Mouse (Mus musculus) liver, embryonic 14.5 days (tissue): Measurements from ENCODE around the gene Cfap54. TPM values are rescaled to one million over a fixed set of nuclear protein-coding genes. Genes with fewer than 3 reads are reported as not detected.

Experiments
- ATAC-seq: fragments of 200-750 bp; cut with Nextera tagmentation; 2 replicates; pipeline ENCODE4 v1.8.0; 2017; ENCODE audit warnings: moderate number of reproducible peaks, mild to moderate bottlenecking, moderate library complexity; ENCODE audit not compliant: insufficient read depth
- DNase-seq, 3 experiments: peaks; one replicate each; pipeline ENCODE4 v3.0.0-alpha.2; 2012 to 2013; ENCODE audit warnings: low read depth in 3 of 3, low spot score in 3 of 3
- H3K27ac ChIP-seq: fragments of 300-500 bp; sonication (generic); 2 replicates; pipeline ENCODE4 v1.5.1; 2014; ENCODE audit warnings: moderate library complexity, mild to moderate bottlenecking, control low read depth, inconsistent platforms
- H3K27me3 ChIP-seq: fragments of 300-500 bp; sonication (generic); 2 replicates; pipeline ENCODE4 v1.6.1; 2014; ENCODE audit warnings: mild to moderate bottlenecking, low read length, moderate library complexity; ENCODE audit not compliant: control insufficient read depth, insufficient read depth
- H3K36me3 ChIP-seq: fragments of 300-500 bp; sonication (generic); replicated peaks from 2 replicates; pipeline ENCODE4 v1.6.1; 2014; ENCODE audit warnings: low read depth; ENCODE audit not compliant: control insufficient read depth, insufficient read depth
- H3K4me1 ChIP-seq, 2 experiments: fragments of 200-500 bp in 1 of 2; fragments of 300-500 bp in 1 of 2; sonication (generic) in 1 of 2; replicated peaks; 2 replicates each; pipeline ENCODE4 v1.6.1; 2012 to 2014; ENCODE audit warnings: antibody characterized with exemption in 1 of 2, inconsistent platforms in 1 of 2, low read length in 1 of 2; ENCODE audit not compliant: control insufficient read depth in 2 of 2, insufficient read depth in 2 of 2
- H3K4me2 ChIP-seq: fragments of 300-500 bp; sonication (generic); 2 replicates; pipeline ENCODE4 v1.6.1; 2014; ENCODE audit warnings: low read depth, mild to moderate bottlenecking, control low read depth, moderate library complexity
- H3K4me3 ChIP-seq, 2 experiments: fragments of 200-500 bp in 1 of 2; fragments of 300-500 bp in 1 of 2; sonication (generic) in 1 of 2; 2 replicates each; pipeline ENCODE4 v1.5.1; 2012 to 2014; ENCODE audit warnings: low read depth in 2 of 2, low read length in 2 of 2, mild to moderate bottlenecking in 2 of 2, control low read depth in 1 of 2, inconsistent platforms in 1 of 2, moderate library complexity in 1 of 2; ENCODE audit not compliant: insufficient read depth in 1 of 2
- H3K9ac ChIP-seq: fragments of 300-500 bp; sonication (generic); replicated peaks from 2 replicates; pipeline ENCODE4 v1.6.1; 2014; ENCODE audit warnings: mild to moderate bottlenecking, control low read depth, moderate library complexity
- H3K9me3 ChIP-seq: fragments of 300-500 bp; sonication (generic); 2 replicates; pipeline ENCODE4 v1.6.1; 2016; ENCODE audit warnings: low read length, mixed read lengths; ENCODE audit not compliant: control insufficient read depth
- CTCF ChIP-seq: IDR thresholded peaks from 2 replicates; pipeline ENCODE4 v1.5.1; 2016; ENCODE audit warnings: antibody characterized with exemption, low read depth, control low read depth
- EP300 ChIP-seq: IDR thresholded peaks from 2 replicates; pipeline ENCODE4 v1.6.1; 2016; ENCODE audit warnings: antibody characterized with exemption, low read depth
- WGBS: fragments of 180-500 bp; shearing (Covaris S2); extraction: QIAGEN DNeasy Blood & Tissue Kit; methylation state at CpG from one replicate; pipeline ENCODE4 v1.1.7; 2014; ENCODE audit not compliant: insufficient replicate concordance; 5-methylcytosine and 5-hydroxymethylcytosine counted together
- polyA plus RNA-seq, 2 experiments: library from polyadenylated mRNA; depleted of rRNA in 1 of 2; stranded (reverse) in 1 of 2; unstranded in 1 of 2; fragments of >200 nt; fragmentation: Nextera tagmentation in 1 of 2; extraction: Ambion mirVana in 1 of 2; gene quantifications; 2 replicates each; pipeline versions ENCODE4 v1.2.1 to v1.2.3; 2012 to 2014

Cfap54 gene
- polyA plus RNA-seq (2012; rRNA removed) (0.02 and 0.06 TPM in 2 replicates), polyA plus RNA-seq (2014; fragmentation: Nextera tagmentation; extraction: Ambion mirVana) (0.11 TPM in 1 of 2 replicates, not detected in the other)

GRCm38 (mm10) chr10:93081133-93081779 lies at the start of gene Cfap54:
Gene Cfap54 (minus strand): TSS chr10:93081618.
- Histone ChIP-seq H3K9me3 (no peaks in the 10 kb centered on the region), H3K27ac (no peak within 1 kb of the TSS), H3K36me3 (no peaks in the 10 kb centered on the region), H3K9ac (peak within 1 kb of the TSS; percentile 38; the same call in 1 of the 2 replicates), H3K4me3 (peak within 1 kb of the TSS; percentile 62 to 65), H3K27me3 (no peaks in the 10 kb centered on the region), H3K4me2 (peak within 1 kb of the TSS; percentile 82), H3K4me1 (peaks cover 8 to 13% of the 10 kb centered on the region in 2 experiments; a peak in 3 of 4 replicates)
- TF ChIP-seq EP300 (no peak), CTCF (peak; percentile 99)
- ATAC-seq (peak; percentile 96), DNase-seq (peak; percentile 88 to 95 (median 89))
- WGBS: 1% methylated on average over 34 of the region's 34 CpGs

GRCm38 (mm10) chr10:93130456-93130940 lies 49.1 kb upstream of the Cfap54 start:
- Histone ChIP-seq H3K9ac (no peak overlapping the region), H3K4me3 (no peak overlapping the region), H3K36me3 (no peaks in the 10 kb centered on the region), H3K4me1 (peaks cover 7 to 10% of the 10 kb centered on the region in 2 experiments), H3K27me3 (no peaks in the 10 kb centered on the region), H3K9me3 (no peaks in the 10 kb centered on the region), H3K27ac (no peak overlapping the region), H3K4me2 (no peak overlapping the region)
- DNase-seq (no peak), ATAC-seq (no peak)
- TF ChIP-seq CTCF: no peak
- WGBS: 77% methylated on average over 10 of the region's 10 CpGs

GRCm38 (mm10) chr10:93129904-93130455 lies 48.6 kb upstream of the Cfap54 start:
- no peaks in the 10 kb centered on the region for H3K9me3 ChIP-seq
- TF ChIP-seq EP300: no peak
- 63% methylated on average over 9 of the region's 9 CpGs for WGBS
- H3K27me3 ChIP-seq: no peaks in the 10 kb centered on the region
- H3K36me3 ChIP-seq: no peaks in the 10 kb centered on the region
- no peak overlapping the region for H3K27ac ChIP-seq
- ATAC-seq: no peak
- no peak overlapping the region for H3K4me2 ChIP-seq
- no peak overlapping the region for H3K9ac ChIP-seq
- no peak overlapping the region for H3K4me3 ChIP-seq
- peaks cover 9 to 10% of the 10 kb centered on the region in 2 experiments for H3K4me1 ChIP-seq
- no peak for DNase-seq

- no peak for TF ChIP-seq EP300
- TF ChIP-seq CTCF: no peak
- Histone ChIP-seq H3K4me2 (no peak overlapping the region), H3K9me3 (no peaks in the 10 kb centered on the region), H3K9ac (no peak overlapping the region), H3K36me3 (no peaks in the 10 kb centered on the region), H3K27me3 (no peaks in the 10 kb centered on the region), H3K4me3 (no peak overlapping the region), H3K27ac (no peak overlapping the region), H3K4me1 (peaks cover 11 to 16% of the 10 kb centered on the region in 2 experiments)
- 62% methylated on average over 1 of the region's 1 CpGs for WGBS
- DNase-seq (no peak), ATAC-seq (no peak)
Observed at GRCm38 (mm10) chr10:93129345-93129744, 47.9 kb upstream of the Cfap54 start.

GRCm38 (mm10) chr10:93128566-93128965 lies 47.1 kb upstream of the Cfap54 start:
- Histone ChIP-seq H3K4me1 (peaks cover 18 to 19% of the 10 kb centered on the region in 2 experiments), H3K36me3 (no peaks in the 10 kb centered on the region), H3K9ac (no peak overlapping the region), H3K4me3 (no peak overlapping the region), H3K27ac (no peak overlapping the region), H3K4me2 (no peak overlapping the region), H3K9me3 (no peaks in the 10 kb centered on the region), H3K27me3 (no peaks in the 10 kb centered on the region)
- TF ChIP-seq EP300: no peak
- TF ChIP-seq CTCF: no peak
- 65% methylated on average over 2 of the region's 2 CpGs for WGBS
- DNase-seq (no peak), ATAC-seq (no peak)
